Mouse (Mus musculus) retina, adult 2 months (tissue): ENCODE data around the gene Psg21.
"Not testable (repeated sequence)": the region's sequence is repeated elsewhere in the genome, so short reads cannot be mapped to it uniquely, and the experiment has no call there.

Source experiments
- DNase-seq: peaks from one replicate; pipeline ENCODE4 v3.0.0-alpha.2; 2012; ENCODE audit warnings: low read depth, low spot score

The Psg21 gene

GRCm38 (mm10) chr7:18656625-18657024 lies at the start of gene Psg21:
Gene Psg21, minus strand, starts transcription at chr7:18656725.
- DNase-seq: not testable (repeated sequence)

DNA sequence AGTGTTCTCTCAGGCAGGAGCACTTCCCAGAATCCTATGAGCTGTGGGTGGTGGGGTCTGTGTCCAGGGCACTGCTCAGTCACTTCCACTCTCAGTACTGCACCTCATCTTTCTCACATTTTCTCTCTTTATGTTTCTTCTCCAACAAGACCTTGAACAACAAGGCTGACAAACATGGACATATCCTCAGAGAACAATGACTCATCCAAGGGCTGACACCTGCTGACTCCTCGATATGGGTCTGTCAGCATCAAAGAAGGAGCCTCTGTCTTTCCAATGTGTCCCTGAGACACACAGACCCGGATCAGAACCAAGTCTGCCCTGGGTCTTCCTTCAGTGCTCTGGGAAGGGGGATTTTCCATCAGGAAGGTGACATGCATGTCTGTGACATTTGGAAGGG lies 29.6 kb upstream of the Psg21 start, which contains the start of gene Psg20:
Gene Psg20, minus strand, starts transcription at position 101 of the 400 bp plus-strand sequence.
- no peak for DNase-seq

DNA sequence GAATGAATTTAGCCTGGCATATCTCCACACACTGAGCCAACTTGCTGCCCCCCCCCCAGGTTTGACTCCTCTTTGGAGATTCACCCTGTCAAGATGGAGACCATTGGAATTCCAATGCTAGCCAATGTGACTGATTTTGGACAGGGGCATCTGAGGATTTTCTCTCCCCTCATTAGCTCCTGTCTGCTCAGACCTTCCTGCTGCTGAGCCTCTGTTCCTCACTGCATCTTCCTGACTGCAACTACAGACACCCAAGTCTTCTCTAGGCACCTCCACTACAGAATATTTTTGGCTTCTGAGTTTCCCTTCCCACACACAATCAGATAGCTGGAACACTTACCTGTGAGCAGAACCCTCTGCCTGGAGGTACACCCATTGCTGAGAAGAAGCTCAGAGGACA lies 29.1 kb upstream of the Psg21 start:
- no peak for DNase-seq

GRCm38 (mm10) chr7:18679772-18680171 lies 23.2 kb upstream of the Psg21 start:
- DNase-seq: peak; percentile 25

DNA sequence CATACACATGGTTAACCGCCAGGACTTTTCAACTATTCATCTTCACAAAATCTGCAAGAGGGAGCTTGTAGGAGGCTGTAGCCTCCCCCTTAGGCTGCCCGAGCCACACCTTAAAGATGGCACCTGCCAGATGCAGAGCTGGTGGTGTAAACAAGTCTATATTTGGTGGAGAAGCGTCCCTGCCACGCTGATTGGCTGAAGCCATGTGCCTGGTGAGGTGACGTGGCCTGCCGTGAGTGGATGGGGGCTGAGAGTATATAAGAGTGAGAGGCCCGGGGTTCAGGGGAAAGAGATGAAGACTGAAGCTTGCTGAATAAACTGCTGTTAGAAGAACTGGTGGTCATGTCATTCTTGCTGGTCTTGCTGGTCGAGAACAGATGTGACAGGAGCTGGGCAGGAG lies 29.6 kb downstream of the Psg21 start:
- DNase-seq: not testable (repeated sequence)

GRCm38 (mm10) chr7:18616401-18616800 lies 40.1 kb downstream of the Psg21 start, which contains the start of gene Psg23:
Gene Psg23, minus strand, starts transcription at chr7:18616501.
- DNase-seq: not testable (repeated sequence)
